Mouse (Mus musculus): ENCODE measurements at regions not wholly inside any gene's neighbourhood (a gene's known extent, or its start where the extent isn't known, plus 50 kb on each side); places are given as distances from the start of the nearest gene placed in this dataset.
A peak's percentile ranks its signal among the peaks of the same experiment; 100 is the strongest.

DNA sequence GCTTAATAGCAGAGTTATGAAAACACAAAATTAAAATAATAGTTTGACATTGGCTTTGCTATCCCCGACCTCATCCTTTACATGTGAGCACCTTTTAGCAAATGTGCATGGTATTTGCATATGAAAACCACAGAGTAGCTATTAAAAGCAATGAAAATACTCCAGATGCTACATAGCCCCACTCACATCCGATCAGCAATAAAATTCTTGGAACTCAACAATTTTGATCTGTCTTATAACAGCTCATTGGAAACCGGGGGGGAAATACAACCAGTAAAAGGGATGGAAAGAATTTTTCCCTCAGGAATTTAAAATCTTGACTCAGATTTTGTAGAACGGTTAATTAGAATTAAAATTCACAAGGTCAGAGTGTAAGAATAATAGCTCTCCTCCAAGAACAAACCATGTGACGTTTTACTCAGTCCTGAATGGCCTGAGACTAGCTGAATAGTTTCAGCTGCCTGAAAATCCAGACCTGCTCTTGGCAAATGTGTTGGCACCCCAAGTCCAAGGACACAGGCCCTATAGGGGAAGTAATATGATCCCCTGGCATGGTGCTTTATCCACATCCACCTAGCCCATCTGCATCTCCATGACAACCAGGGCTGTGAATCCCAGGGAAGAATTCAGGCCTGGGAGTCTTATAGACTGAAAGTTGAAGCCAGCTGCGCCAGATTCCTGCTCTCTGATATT is 370.9 kb downstream of the Tns3 start:
- DNase-seq (ENCODE audit: low spot score) = peak; percentile 15
- Histone ChIP-seq H3K27ac (ENCODE audit: low read depth, low read length) (no peak overlapping the region), H3K36me3 (ENCODE audit: insufficient read depth, low read length) (no peaks in the 10 kb centered on the region), H3K4me1 (ENCODE audit: insufficient read depth, low read length) (no peaks in the 10 kb centered on the region), H3K4me2 (ENCODE audit: low read depth, low read length, poor library complexity, severe bottlenecking) (no peak overlapping the region), H3K9ac (replicated peaks; ENCODE audit: low read length, poor library complexity, severe bottlenecking) (no peak overlapping the region), H3K4me3 (ENCODE audit: low read depth, low read length) (no peak overlapping the region), H3K9me3 (ENCODE audit: low read length) (no peaks in the 10 kb centered on the region), H3K27me3 (ENCODE audit: insufficient read depth, low read length) (no peaks in the 10 kb centered on the region)
- 38% methylated on average over 6 of the region's 6 CpGs for WGBS
- no peak for TF ChIP-seq CTCF (IDR thresholded peaks at IDR 0.05)
- no peak for ATAC-seq (ENCODE audit: low FRiP score)

GRCm38 (mm10) chr11:8285271-8285670 is 379.1 kb downstream of the Tns3 start:
- no peaks in the 10 kb centered on the region for H3K4me1 ChIP-seq (ENCODE audit: insufficient read depth, low read length)
- H3K9ac ChIP-seq (replicated peaks; ENCODE audit: low read length, poor library complexity, severe bottlenecking) = no peak overlapping the region
- DNase-seq (ENCODE audit: low spot score) (no peak), ATAC-seq (ENCODE audit: low FRiP score) (no peak)
- no peaks in the 10 kb centered on the region for H3K36me3 ChIP-seq (ENCODE audit: insufficient read depth, low read length)
- no peaks in the 10 kb centered on the region for H3K27me3 ChIP-seq (ENCODE audit: insufficient read depth, low read length)
- no peak overlapping the region for H3K4me3 ChIP-seq (ENCODE audit: low read depth, low read length)
- no peak overlapping the region for H3K27ac ChIP-seq (ENCODE audit: low read depth, low read length)
- H3K4me2 ChIP-seq (ENCODE audit: low read depth, low read length, poor library complexity, severe bottlenecking) = no peak overlapping the region
- no peaks in the 10 kb centered on the region for H3K9me3 ChIP-seq (ENCODE audit: low read length)
- no peak for TF ChIP-seq CTCF (IDR thresholded peaks at IDR 0.05)
- WGBS = 90% methylated on average over 1 of the region's 1 CpGs

DNA sequence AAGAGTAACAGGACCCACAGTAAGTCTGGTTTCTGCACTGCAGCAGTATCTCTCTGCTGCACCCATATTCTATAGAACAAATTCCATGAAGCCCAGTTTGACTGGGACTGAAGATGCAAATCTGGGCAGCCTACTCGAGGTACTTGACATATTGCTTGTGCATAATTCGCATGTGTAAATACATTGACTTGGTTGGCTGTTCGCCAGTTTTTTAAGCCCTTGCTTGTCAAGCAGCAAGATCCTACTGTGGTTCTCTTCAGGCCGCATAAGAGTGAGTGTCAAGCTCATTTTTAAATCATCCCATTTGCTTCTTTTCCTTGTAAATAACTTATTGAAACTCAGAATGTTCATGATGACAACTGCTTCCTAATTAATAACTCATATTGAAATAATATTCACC is 389.1 kb downstream of the Tns3 start:
- no peak for DNase-seq (ENCODE audit: low spot score)
- ATAC-seq (ENCODE audit: low FRiP score) = no peak
- H3K4me1 ChIP-seq (ENCODE audit: insufficient read depth, low read length) = no peaks in the 10 kb centered on the region
- no peak overlapping the region for H3K27ac ChIP-seq (ENCODE audit: low read depth, low read length)
- WGBS = 65% methylated on average over 4 of the region's 4 CpGs
- no peaks in the 10 kb centered on the region for H3K27me3 ChIP-seq (ENCODE audit: insufficient read depth, low read length)
- no peaks in the 10 kb centered on the region for H3K36me3 ChIP-seq (ENCODE audit: insufficient read depth, low read length)
- H3K9me3 ChIP-seq (ENCODE audit: low read length) = no peaks in the 10 kb centered on the region
- no peak overlapping the region for H3K9ac ChIP-seq (replicated peaks; ENCODE audit: low read length, poor library complexity, severe bottlenecking)
- TF ChIP-seq CTCF (IDR thresholded peaks at IDR 0.05) = no peak
- no peak overlapping the region for H3K4me2 ChIP-seq (ENCODE audit: low read depth, low read length, poor library complexity, severe bottlenecking)
- no peak overlapping the region for H3K4me3 ChIP-seq (ENCODE audit: low read depth, low read length)

- no peaks in the 10 kb centered on the region for H3K9me3 ChIP-seq (ENCODE audit: low read length)
- 83% methylated on average over 2 of the region's 2 CpGs for WGBS
- H3K4me1 ChIP-seq (ENCODE audit: insufficient read depth, low read length) = no peaks in the 10 kb centered on the region
- H3K9ac ChIP-seq (replicated peaks; ENCODE audit: low read length, poor library complexity, severe bottlenecking) = no peak overlapping the region
- no peak overlapping the region for H3K4me2 ChIP-seq (ENCODE audit: low read depth, low read length, poor library complexity, severe bottlenecking)
- H3K4me3 ChIP-seq (ENCODE audit: low read depth, low read length) = no peak overlapping the region
- no peak overlapping the region for H3K27ac ChIP-seq (ENCODE audit: low read depth, low read length)
- H3K36me3 ChIP-seq (ENCODE audit: insufficient read depth, low read length) = no peaks in the 10 kb centered on the region
- ATAC-seq (ENCODE audit: low FRiP score) (no peak), DNase-seq (ENCODE audit: low spot score) (no peak)
- no peaks in the 10 kb centered on the region for H3K27me3 ChIP-seq (ENCODE audit: insufficient read depth, low read length)
- TF ChIP-seq CTCF (IDR thresholded peaks at IDR 0.05) = no peak
Observed at GRCm38 (mm10) chr11:8269171-8269570, 395.2 kb downstream of the Tns3 start.

- 56% methylated on average over 2 of the region's 2 CpGs for WGBS
- Histone ChIP-seq H3K27me3 (ENCODE audit: insufficient read depth, low read length) (no peaks in the 10 kb centered on the region), H3K27ac (ENCODE audit: low read depth, low read length) (no peak overlapping the region), H3K9ac (replicated peaks; ENCODE audit: low read length, poor library complexity, severe bottlenecking) (no peak overlapping the region), H3K4me1 (ENCODE audit: insufficient read depth, low read length) (no peaks in the 10 kb centered on the region), H3K36me3 (ENCODE audit: insufficient read depth, low read length) (no peaks in the 10 kb centered on the region), H3K4me2 (ENCODE audit: low read depth, low read length, poor library complexity, severe bottlenecking) (no peak overlapping the region), H3K9me3 (ENCODE audit: low read length) (no peaks in the 10 kb centered on the region), H3K4me3 (ENCODE audit: low read depth, low read length) (no peak overlapping the region)
- ATAC-seq (ENCODE audit: low FRiP score) = no peak
- no peak for TF ChIP-seq CTCF (IDR thresholded peaks at IDR 0.05)
- DNase-seq (ENCODE audit: low spot score) = peak; percentile 65
Observed at GRCm38 (mm10) chr11:8254036-8254435, 410.3 kb downstream of the Tns3 start.

GRCm38 (mm10) chr11:8251360-8251759 is 413.0 kb downstream of the Tns3 start:
- DNase-seq (ENCODE audit: low spot score) (no peak), ATAC-seq (ENCODE audit: low FRiP score) (no peak)
- H3K9me3 ChIP-seq (ENCODE audit: low read length) = no peaks in the 10 kb centered on the region
- no peaks in the 10 kb centered on the region for H3K4me1 ChIP-seq (ENCODE audit: insufficient read depth, low read length)
- no peak for TF ChIP-seq CTCF (IDR thresholded peaks at IDR 0.05)
- H3K4me2 ChIP-seq (ENCODE audit: low read depth, low read length, poor library complexity, severe bottlenecking) = no peak overlapping the region
- no peaks in the 10 kb centered on the region for H3K36me3 ChIP-seq (ENCODE audit: insufficient read depth, low read length)
- H3K27ac ChIP-seq (ENCODE audit: low read depth, low read length) = no peak overlapping the region
- 77% methylated on average over 2 of the region's 2 CpGs for WGBS
- H3K4me3 ChIP-seq (ENCODE audit: low read depth, low read length) = no peak overlapping the region
- H3K9ac ChIP-seq (replicated peaks; ENCODE audit: low read length, poor library complexity, severe bottlenecking) = no peak overlapping the region
- H3K27me3 ChIP-seq (ENCODE audit: insufficient read depth, low read length) = no peaks in the 10 kb centered on the region
